Mouse (Mus musculus) kidney, adult 18-20 months (tissue): ENCODE results near the gene Slc29a2.
"Not testable (repeated sequence)": the region's sequence is repeated elsewhere in the genome, so short reads cannot be mapped to it uniquely, and the experiment has no call there.

Source experiments
- DNase-seq: peaks from one replicate; pipeline ENCODE4 v3.0.0; 2021

The Slc29a2 gene

GRCm38 (mm10) chr19:5023621-5024479, at the start of gene Slc29a2:
TSS of gene Slc29a2 (plus strand) at chr19:5023860.
- DNase-seq = peak; percentile 95

GRCm38 (mm10) chr19:4981767-4982166, 41.9 kb upstream of the Slc29a2 start:
- DNase-seq = peak; percentile 40

- peak; percentile 92 for DNase-seq
Observed at GRCm38 (mm10) chr19:4989013-4989412, 34.6 kb upstream of the Slc29a2 start.

GRCm38 (mm10) chr19:4989434-4990255, 34.0 kb upstream of the Slc29a2 start:
- no peak for DNase-seq

- DNase-seq = no peak
Observed at GRCm38 (mm10) chr19:4990256-4990625, 33.4 kb upstream of the Slc29a2 start, which contains the start of gene Npas4. TSS of gene Npas4 (minus strand) at chr19:4990316.

- DNase-seq = no peak
Observed at GRCm38 (mm10) chr19:4990716-4991115, 32.9 kb upstream of the Slc29a2 start.

- DNase-seq = no peak
Observed at GRCm38 (mm10) chr19:4992371-4992770, 31.3 kb upstream of the Slc29a2 start.

- DNase-seq = no peak
Observed at GRCm38 (mm10) chr19:4992904-4993303, 30.8 kb upstream of the Slc29a2 start.

- no peak for DNase-seq
Observed at GRCm38 (mm10) chr19:4994043-4994442, 29.6 kb upstream of the Slc29a2 start.

- no peak for DNase-seq
Observed at GRCm38 (mm10) chr19:4999445-5000140, 24.1 kb upstream of the Slc29a2 start.

- DNase-seq = peak; percentile 72
Observed at GRCm38 (mm10) chr19:5001666-5002406, 21.8 kb upstream of the Slc29a2 start.

GRCm38 (mm10) chr19:5003644-5004043, 20.0 kb upstream of the Slc29a2 start:
- not testable (repeated sequence) for DNase-seq

- DNase-seq = no peak
Observed at GRCm38 (mm10) chr19:5004925-5005324, 18.7 kb upstream of the Slc29a2 start.

- no peak for DNase-seq
Observed at GRCm38 (mm10) chr19:5013138-5013537, 10.5 kb upstream of the Slc29a2 start.

GRCm38 (mm10) chr19:5014961-5015398, 8.7 kb upstream of the Slc29a2 start:
- DNase-seq = peak; percentile 57

GRCm38 (mm10) chr19:5016221-5016742, 7.4 kb upstream of the Slc29a2 start:
- DNase-seq = peak; percentile 75

GRCm38 (mm10) chr19:5016782-5017181, 6.9 kb upstream of the Slc29a2 start:
- DNase-seq = peak; percentile 71

- no peak for DNase-seq
Observed at GRCm38 (mm10) chr19:5017611-5018010, 6.0 kb upstream of the Slc29a2 start.

- no peak for DNase-seq
Observed at GRCm38 (mm10) chr19:5018191-5018590, 5.5 kb upstream of the Slc29a2 start.

- no peak for DNase-seq
Observed at GRCm38 (mm10) chr19:5021416-5021815, 2.2 kb upstream of the Slc29a2 start.

- DNase-seq = no peak
Observed at GRCm38 (mm10) chr19:5026111-5026510, 2.5 kb downstream of the Slc29a2 start.

- DNase-seq = no peak
Observed at GRCm38 (mm10) chr19:5032686-5033085, 9.0 kb downstream of the Slc29a2 start.
